Mouse (Mus musculus) limb, embryonic 15.5 days (tissue): ENCODE measurements around the gene Lrrc75a. TPM values are rescaled to one million over a fixed set of nuclear protein-coding genes. Genes with fewer than 3 reads are reported as not detected.

Source experiments
- ATAC-seq: fragments of 200-750 bp; cut with Nextera tagmentation; 2 replicates; pipeline ENCODE4 v1.8.0; 2017; ENCODE audit warnings: low read depth, moderate TSS enrichment; ENCODE audit not compliant: insufficient number of reproducible peaks, low FRiP score, low TSS enrichment
- H3K27ac ChIP-seq: fragments of 300-500 bp; sonication (generic); 2 replicates; pipeline ENCODE4 v1.5.1; 2015; ENCODE audit warnings: moderate library complexity, mild to moderate bottlenecking, inconsistent platforms
- H3K27me3 ChIP-seq: fragments of 300-500 bp; sonication (generic); 2 replicates; pipeline ENCODE4 v1.6.1; 2015; ENCODE audit warnings: inconsistent platforms
- H3K36me3 ChIP-seq: fragments of 300-500 bp; sonication (generic); 2 replicates; pipeline ENCODE4 v1.6.1; 2015; ENCODE audit warnings: inconsistent platforms
- H3K4me1 ChIP-seq: fragments of 300-500 bp; sonication (generic); 2 replicates; pipeline ENCODE4 v1.6.1; 2015; ENCODE audit warnings: inconsistent platforms
- H3K4me2 ChIP-seq: fragments of 300-500 bp; sonication (generic); 2 replicates; pipeline ENCODE4 v1.6.1; 2015; ENCODE audit warnings: mild to moderate bottlenecking, inconsistent platforms
- H3K4me3 ChIP-seq: fragments of 300-500 bp; sonication (generic); 2 replicates; pipeline ENCODE4 v1.5.1; 2015; ENCODE audit warnings: mild to moderate bottlenecking, inconsistent platforms
- H3K9ac ChIP-seq: fragments of 300-500 bp; sonication (generic); 2 replicates; pipeline ENCODE4 v1.6.1; 2015; ENCODE audit warnings: inconsistent platforms
- H3K9me3 ChIP-seq: fragments of 300-500 bp; sonication (generic); 2 replicates; pipeline ENCODE4 v1.6.1; 2016; ENCODE audit warnings: inconsistent platforms
- WGBS: fragments of 180-500 bp; shearing (Covaris S2); methylation state at CpG from one replicate; pipeline ENCODE4 v1.1.7; 2015; 5-methylcytosine and 5-hydroxymethylcytosine counted together
- polyA plus RNA-seq: library from polyadenylated mRNA; unstranded; fragments of >200 nt; fragmentation: Nextera tagmentation; extraction: Ambion mirVana; gene quantifications from 2 replicates; pipeline ENCODE4 v1.2.1, GENCODE M21; 2015

Gene Lrrc75a
- polyA plus RNA-seq, 1 experiment from 2014 or later = 14.5 TPM

- Histone ChIP-seq H3K27ac (no peak overlapping the region), H3K27me3 (no peaks in the 10 kb centered on the region), H3K9ac (no peak overlapping the region), H3K36me3 (no peaks in the 10 kb centered on the region), H3K4me3 (no peak overlapping the region), H3K9me3 (no peaks in the 10 kb centered on the region), H3K4me2 (peak overlapping the region; percentile 13; the same call in 1 of the 2 replicates), H3K4me1 (peaks cover 43% of the 10 kb centered on the region)
- no peak for ATAC-seq
- WGBS = 4% methylated on average over 11 of the region's 11 CpGs
Observed at GRCm38 (mm10) chr11:62630225-62630821, 18.0 kb downstream of the Lrrc75a start.

GRCm38 (mm10) chr11:62629352-62630224 is 18.7 kb downstream of the Lrrc75a start:
- Histone ChIP-seq H3K4me1 (peaks cover 47% of the 10 kb centered on the region), H3K4me3 (no peak overlapping the region), H3K27me3 (no peaks in the 10 kb centered on the region), H3K36me3 (no peaks in the 10 kb centered on the region), H3K27ac (no peak overlapping the region), H3K9ac (no peak overlapping the region), H3K9me3 (no peaks in the 10 kb centered on the region), H3K4me2 (no peak overlapping the region)
- WGBS = 6% methylated on average over 9 of the region's 9 CpGs
- no peak for ATAC-seq

- ATAC-seq = peak; percentile 52
- H3K4me3 ChIP-seq = no peak overlapping the region
- H3K27me3 ChIP-seq = no peaks in the 10 kb centered on the region
- H3K9me3 ChIP-seq = no peaks in the 10 kb centered on the region
- no peak overlapping the region for H3K4me2 ChIP-seq
- peak overlapping the region; percentile 78 for H3K27ac ChIP-seq
- peaks cover 3% of the 10 kb centered on the region; the same call in 1 of the 2 replicates for H3K36me3 ChIP-seq
- no peak overlapping the region for H3K9ac ChIP-seq
- WGBS = 29% methylated on average over 10 of the region's 10 CpGs
- peaks cover 38% of the 10 kb centered on the region for H3K4me1 ChIP-seq
Observed at GRCm38 (mm10) chr11:62624341-62625291, 23.7 kb downstream of the Lrrc75a start.

GRCm38 (mm10) chr11:62622850-62623249 is 25.5 kb downstream of the Lrrc75a start:
- no peaks in the 10 kb centered on the region for H3K27me3 ChIP-seq
- no peak for ATAC-seq
- no peak overlapping the region for H3K4me2 ChIP-seq
- H3K9ac ChIP-seq = no peak overlapping the region
- H3K27ac ChIP-seq = no peak overlapping the region
- no peaks in the 10 kb centered on the region for H3K9me3 ChIP-seq
- no peak overlapping the region for H3K4me3 ChIP-seq
- WGBS = 54% methylated on average over 4 of the region's 4 CpGs
- peaks cover 16% of the 10 kb centered on the region for H3K36me3 ChIP-seq
- H3K4me1 ChIP-seq = peaks cover 22% of the 10 kb centered on the region

- H3K27me3 ChIP-seq = no peaks in the 10 kb centered on the region
Observed at GRCm38 (mm10) chr11:62621586-62622283, 26.6 kb downstream of the Lrrc75a start.

GRCm38 (mm10) chr11:62621079-62621478 is 27.2 kb downstream of the Lrrc75a start:
- 90% methylated on average over 8 of the region's 8 CpGs for WGBS

More at GRCm38 (mm10) chr11:62621586-62622283, 26.6 kb downstream of the Lrrc75a start:
- H3K4me3 ChIP-seq = no peak overlapping the region
- no peak overlapping the region for H3K27ac ChIP-seq
- no peaks in the 10 kb centered on the region for H3K9me3 ChIP-seq
- no peak overlapping the region for H3K9ac ChIP-seq
- H3K4me1 ChIP-seq = peaks cover 20% of the 10 kb centered on the region
- no peak overlapping the region for H3K4me2 ChIP-seq
- no peak for ATAC-seq
- WGBS = 75% methylated on average over 4 of the region's 4 CpGs
- H3K36me3 ChIP-seq = peaks cover 27% of the 10 kb centered on the region

GRCm38 (mm10) chr11:62615456-62615855 is 32.9 kb downstream of the Lrrc75a start:
- no peak overlapping the region for H3K4me2 ChIP-seq
- H3K36me3 ChIP-seq = peaks cover 31% of the 10 kb centered on the region
- H3K27me3 ChIP-seq = no peaks in the 10 kb centered on the region
- ATAC-seq = no peak
- no peak overlapping the region for H3K9ac ChIP-seq
- peaks cover 13% of the 10 kb centered on the region for H3K4me1 ChIP-seq
- H3K27ac ChIP-seq = no peak overlapping the region
- H3K9me3 ChIP-seq = no peaks in the 10 kb centered on the region
- WGBS = 87% methylated on average over 4 of the region's 4 CpGs
- H3K4me3 ChIP-seq = no peak overlapping the region

More at GRCm38 (mm10) chr11:62621079-62621478, 27.2 kb downstream of the Lrrc75a start:
- Histone ChIP-seq H3K4me2 (no peak overlapping the region), H3K4me3 (no peak overlapping the region), H3K36me3 (peaks cover 28% of the 10 kb centered on the region), H3K27ac (no peak overlapping the region), H3K9me3 (no peaks in the 10 kb centered on the region), H3K4me1 (peaks cover 20% of the 10 kb centered on the region), H3K9ac (no peak overlapping the region), H3K27me3 (no peaks in the 10 kb centered on the region)
- no peak for ATAC-seq

- H3K4me3 ChIP-seq = no peak overlapping the region
- no peaks in the 10 kb centered on the region for H3K27me3 ChIP-seq
- H3K27ac ChIP-seq = no peak overlapping the region
- peaks cover 13% of the 10 kb centered on the region for H3K4me1 ChIP-seq
- H3K4me2 ChIP-seq = no peak overlapping the region
- H3K9ac ChIP-seq = no peak overlapping the region
- 81% methylated on average over 8 of the region's 8 CpGs for WGBS
- H3K9me3 ChIP-seq = no peaks in the 10 kb centered on the region
- no peak for ATAC-seq
- peaks cover 30% of the 10 kb centered on the region for H3K36me3 ChIP-seq
Observed at GRCm38 (mm10) chr11:62614876-62615410, 33.4 kb downstream of the Lrrc75a start.

- peak; percentile 85 for ATAC-seq
- Histone ChIP-seq H3K27ac (peak overlapping the region; percentile 69), H3K4me2 (peak overlapping the region; percentile 34), H3K4me1 (peaks cover 13% of the 10 kb centered on the region), H3K36me3 (peaks cover 30% of the 10 kb centered on the region), H3K4me3 (peak overlapping the region; percentile 19; the same call in 1 of the 2 replicates), H3K9me3 (no peaks in the 10 kb centered on the region), H3K27me3 (no peaks in the 10 kb centered on the region), H3K9ac (no peak overlapping the region)
- WGBS = 15% methylated on average over 19 of the region's 19 CpGs
Observed at GRCm38 (mm10) chr11:62613657-62614365, 34.5 kb downstream of the Lrrc75a start.

GRCm38 (mm10) chr11:62612604-62613003 is 35.7 kb downstream of the Lrrc75a start:
- Histone ChIP-seq H3K27me3 (no peaks in the 10 kb centered on the region), H3K27ac (no peak overlapping the region), H3K4me3 (no peak overlapping the region), H3K9me3 (no peaks in the 10 kb centered on the region), H3K36me3 (peaks cover 35% of the 10 kb centered on the region), H3K9ac (no peak overlapping the region), H3K4me1 (peaks cover 13% of the 10 kb centered on the region), H3K4me2 (no peak overlapping the region)
- ATAC-seq = no peak
- 87% methylated on average over 10 of the region's 10 CpGs for WGBS
